In the genomic region with DNA sequence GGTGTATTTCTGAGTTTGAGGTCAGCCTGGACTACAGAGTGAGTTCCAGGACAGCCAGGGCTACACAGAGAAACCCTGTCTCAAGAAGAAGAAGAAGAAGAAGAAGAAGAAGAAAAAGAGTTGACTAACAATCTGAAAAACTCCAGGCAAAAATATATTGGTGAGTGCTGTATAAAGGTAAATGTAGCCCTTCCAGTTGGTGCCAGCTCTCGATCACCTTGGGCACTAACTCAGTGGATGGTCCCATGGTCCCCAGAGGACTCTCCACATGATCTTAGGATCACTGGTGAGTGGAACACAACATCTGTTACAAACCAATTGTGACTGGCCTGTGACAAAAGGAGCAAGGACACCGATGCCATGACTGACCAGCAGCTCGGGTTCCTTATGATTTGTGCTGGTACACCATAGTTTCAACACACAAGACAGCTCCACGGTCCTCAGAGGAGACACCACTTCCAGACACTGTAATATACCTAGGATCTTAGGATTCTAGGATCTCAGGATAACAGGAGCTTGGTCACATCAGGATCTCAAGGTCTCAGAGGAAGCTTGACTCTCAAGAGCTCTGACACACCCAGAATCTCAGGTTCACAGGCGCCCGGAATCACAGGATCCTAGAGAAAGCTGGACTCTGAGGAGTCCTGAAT, we compare ENCODE assay signal across 16 mouse cellular contexts. TPM values are rescaled to one million over a fixed set of nuclear protein-coding genes. Genes with fewer than 3 reads are reported as not detected.
"Had no signal": no experiment of that assay in that cellular context is flagged by ENCODE, and none has a peak within 500 bp of the region (broad histone marks: within the 10 kb centered on the region; RNA-seq: fewer than 3 reads in every experiment).

No protein-coding gene starts in this region.

RNA-seq across cellular contexts. Expression of a gene that starts 30.3 kb away (rescaled TPM):
- total RNA-seq: layer of hippocampus, adult 18-20 months; layer of hippocampus, postnatal 14 days; left cerebral cortex, adult 8-10 months; left cerebral cortex, postnatal 14 days; left cerebral cortex, postnatal 4 days had no signal
- polyA plus RNA-seq: limb, embryonic 13.5 days; liver, embryonic 13.5 days; liver, embryonic 16.5 days; lung, adult 2 months; macrophage; midbrain, embryonic 16.5 days; neural tube, embryonic 14.5 days; small intestine, adult 2 months; spleen, adult 2 months; stomach, embryonic 16.5 days; thymus, adult 2 months had no signal
